Mouse (Mus musculus) hindbrain, embryonic 10.5 days (tissue): ENCODE measurements around the gene Scel. TPM values are rescaled to one million over a fixed set of nuclear protein-coding genes. Genes with fewer than 3 reads are reported as not detected.
"Not testable (repeated sequence)": the region's sequence is repeated elsewhere in the genome, so short reads cannot be mapped to it uniquely, and the experiment has no call there.

Experiments used
- DNase-seq: peaks from one replicate; pipeline ENCODE4 v3.0.0-alpha.2; 2017; ENCODE audit warnings: low spot score
- H3K27ac ChIP-seq: fragments of 300-500 bp; sonication (generic); 2 replicates; pipeline ENCODE4 v1.5.1; 2016; ENCODE audit warnings: mild to moderate bottlenecking, moderate library complexity
- H3K27me3 ChIP-seq: fragments of 300-500 bp; sonication (generic); 2 replicates; pipeline ENCODE4 v1.6.1; 2016; ENCODE audit warnings: mild to moderate bottlenecking; ENCODE audit not compliant: poor library complexity, insufficient read depth, severe bottlenecking
- H3K36me3 ChIP-seq: fragments of 300-500 bp; sonication (generic); 2 replicates; pipeline ENCODE4 v1.6.1; 2016; ENCODE audit warnings: mild to moderate bottlenecking, moderate library complexity
- H3K4me1 ChIP-seq: fragments of 300-500 bp; sonication (generic); replicated peaks from 2 replicates; pipeline ENCODE4 v1.6.1; 2016; ENCODE audit warnings: mild to moderate bottlenecking
- H3K4me3 ChIP-seq: fragments of 300-500 bp; sonication (generic); 2 replicates; pipeline ENCODE4 v1.5.1; 2016; ENCODE audit warnings: mild to moderate bottlenecking, moderate library complexity
- H3K9me3 ChIP-seq: fragments of 300-500 bp; sonication (generic); 2 replicates; pipeline ENCODE4 v1.6.1; 2016; ENCODE audit warnings: mild to moderate bottlenecking, moderate library complexity
- whole genome bisulfite sequencing: fragments of 180-500 bp; shearing (Covaris S2); methylation state at CpG from one replicate; pipeline ENCODE4 v1.1.7; 2016; 5-methylcytosine and 5-hydroxymethylcytosine counted together
- polyA plus RNA-seq: library from polyadenylated mRNA; unstranded; fragments of >200 nt; fragmentation: Nextera tagmentation; extraction: Ambion mirVana; gene quantifications from 2 replicates; pipeline ENCODE4 v1.2.1, GENCODE M21; 2016

Gene Scel
- 0.16 and 0.24 TPM in 2 replicates for polyA plus RNA-seq

DNA sequence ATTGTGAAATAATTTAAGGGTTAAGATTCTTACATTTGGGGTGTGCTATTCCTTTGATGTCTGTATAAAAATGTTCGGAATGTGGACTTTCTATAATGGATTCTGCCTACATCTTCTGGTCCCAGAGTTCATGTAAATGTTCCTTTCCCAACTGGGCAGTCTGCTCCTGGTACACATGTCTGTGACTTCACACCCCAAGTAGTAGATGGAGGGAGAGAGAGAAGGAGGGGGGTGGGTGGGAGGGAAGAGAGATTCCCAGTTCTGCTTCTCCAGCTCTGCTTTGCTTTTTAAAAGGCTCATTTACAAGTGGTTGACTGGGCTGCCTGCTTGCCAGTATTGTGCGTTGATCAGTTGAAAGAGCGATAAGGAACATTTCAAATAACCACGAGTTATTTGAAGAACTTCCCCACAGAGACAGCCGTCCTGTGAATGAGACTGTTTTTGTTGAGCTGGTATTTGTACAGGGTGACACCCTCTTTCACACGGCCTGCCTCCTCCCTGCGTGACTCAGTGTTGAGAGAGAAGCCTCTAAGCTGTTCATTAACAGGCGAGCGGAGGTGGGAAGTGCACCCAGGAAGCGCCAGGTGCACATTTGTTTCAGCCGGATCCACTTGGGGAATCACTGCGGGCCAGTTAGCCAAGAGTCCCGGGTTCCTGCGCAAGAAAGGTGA is at the start of gene Scel:
TSS of gene Scel (plus strand) at position 541 of the 671 bp plus-strand sequence.
- Histone ChIP-seq H3K27ac (peak within 1 kb of the TSS; percentile 50; the same call in 1 of the 2 replicates), H3K9me3 (no peaks in the 10 kb centered on the region), H3K4me3 (peak within 1 kb of the TSS; percentile 7; the same call in 1 of the 2 replicates), H3K27me3 (no peaks in the 10 kb centered on the region), H3K4me1 (peaks cover 14% of the 10 kb centered on the region), H3K36me3 (no peaks in the 10 kb centered on the region)
- no peak for DNase-seq
- WGBS: 18% methylated on average over 14 of the region's 14 CpGs

GRCm38 (mm10) chr14:103468691-103469463 is 44.3 kb upstream of the Scel start:
- 88% methylated on average over 12 of the region's 12 CpGs for WGBS
- Histone ChIP-seq H3K27ac (no peak overlapping the region), H3K27me3 (no peaks in the 10 kb centered on the region), H3K36me3 (no peaks in the 10 kb centered on the region), H3K4me3 (no peak overlapping the region), H3K4me1 (peaks cover 14% of the 10 kb centered on the region), H3K9me3 (no peaks in the 10 kb centered on the region)
- no peak for DNase-seq

GRCm38 (mm10) chr14:103469464-103470015 is 43.6 kb upstream of the Scel start:
- Histone ChIP-seq H3K4me1 (peaks cover 14% of the 10 kb centered on the region), H3K4me3 (no peak overlapping the region), H3K27me3 (no peaks in the 10 kb centered on the region), H3K9me3 (no peaks in the 10 kb centered on the region), H3K36me3 (no peaks in the 10 kb centered on the region), H3K27ac (no peak overlapping the region)
- WGBS: 71% methylated on average over 12 of the region's 12 CpGs
- no peak for DNase-seq

- Histone ChIP-seq H3K27me3 (no peaks in the 10 kb centered on the region), H3K27ac (peak overlapping the region; percentile 29; the same call in 1 of the 2 replicates), H3K36me3 (no peaks in the 10 kb centered on the region), H3K4me3 (no peak overlapping the region), H3K4me1 (peaks cover 21% of the 10 kb centered on the region), H3K9me3 (no peaks in the 10 kb centered on the region)
- 54% methylated on average over 3 of the region's 3 CpGs for WGBS
- DNase-seq: no peak
Measured at GRCm38 (mm10) chr14:103471074-103471778, 41.9 kb upstream of the Scel start.

- Histone ChIP-seq H3K27me3 (no peaks in the 10 kb centered on the region), H3K27ac (peak overlapping the region; percentile 29; the same call in 1 of the 2 replicates), H3K9me3 (no peaks in the 10 kb centered on the region), H3K36me3 (no peaks in the 10 kb centered on the region), H3K4me3 (no peak overlapping the region), H3K4me1 (peaks cover 21% of the 10 kb centered on the region)
- no peak for DNase-seq
- 62% methylated on average over 7 of the region's 7 CpGs for WGBS
Measured at GRCm38 (mm10) chr14:103471806-103472553, 41.2 kb upstream of the Scel start.

GRCm38 (mm10) chr14:103472554-103472905 is 40.6 kb upstream of the Scel start:
- 86% methylated on average over 2 of the region's 2 CpGs for whole genome bisulfite sequencing

GRCm38 (mm10) chr14:103475312-103475711 is 37.8 kb upstream of the Scel start:
- H3K9me3 ChIP-seq: no peaks in the 10 kb centered on the region
- WGBS: 70% methylated on average over 7 of the region's 7 CpGs
- DNase-seq: no peak
- H3K36me3 ChIP-seq: no peaks in the 10 kb centered on the region
- no peak overlapping the region for H3K4me3 ChIP-seq
- no peaks in the 10 kb centered on the region for H3K27me3 ChIP-seq
- H3K4me1 ChIP-seq: peaks cover 21% of the 10 kb centered on the region
- no peak overlapping the region for H3K27ac ChIP-seq

More at GRCm38 (mm10) chr14:103472554-103472905, 40.6 kb upstream of the Scel start:
- H3K9me3 ChIP-seq: no peaks in the 10 kb centered on the region
- no peak overlapping the region for H3K4me3 ChIP-seq
- H3K27ac ChIP-seq: no peak overlapping the region
- no peak for DNase-seq
- no peaks in the 10 kb centered on the region for H3K27me3 ChIP-seq
- no peaks in the 10 kb centered on the region for H3K36me3 ChIP-seq
- peaks cover 21% of the 10 kb centered on the region for H3K4me1 ChIP-seq

DNA sequence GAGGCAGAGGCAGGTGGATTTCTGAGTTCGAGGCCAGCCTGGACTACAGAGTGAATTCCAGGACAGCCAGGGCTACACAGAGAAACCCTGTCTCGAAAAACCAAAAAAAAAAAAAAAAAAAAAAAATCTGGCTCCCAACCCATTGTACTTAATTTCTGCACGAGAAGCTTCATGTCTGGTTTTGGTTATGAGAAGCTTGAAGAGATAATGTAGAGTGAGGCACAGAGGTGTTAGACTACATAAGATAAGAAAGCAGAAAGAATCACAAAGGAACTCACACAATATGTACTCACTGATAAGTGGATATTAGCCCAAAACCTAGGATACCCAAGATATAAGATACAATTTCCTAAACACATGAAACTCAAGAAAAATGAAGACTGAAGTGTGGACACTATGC is 36.9 kb upstream of the Scel start:
- 76% methylated on average over 3 of the region's 3 CpGs for WGBS

DNA sequence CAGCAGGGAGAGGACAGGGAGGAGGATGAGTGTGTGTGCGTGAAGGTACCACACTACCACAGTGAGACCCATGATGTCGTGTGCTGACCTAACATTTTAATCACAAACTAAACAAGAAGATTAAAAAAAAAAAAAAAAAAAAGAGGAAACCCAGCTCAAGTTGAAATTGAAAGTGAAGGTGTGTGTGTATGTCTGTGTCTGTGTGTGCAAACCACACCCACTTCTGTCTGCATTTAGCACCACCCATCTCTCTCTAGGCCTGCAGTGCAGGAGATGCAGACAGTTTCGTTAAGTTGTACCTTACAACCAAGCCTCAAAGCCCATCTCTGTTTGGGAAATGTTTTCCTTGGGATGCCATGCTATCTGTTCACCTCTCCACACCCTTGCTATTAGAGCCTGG is 35.9 kb upstream of the Scel start:
- no peak for DNase-seq
- WGBS: 88% methylated on average over 3 of the region's 3 CpGs
- Histone ChIP-seq H3K4me1 (peaks cover 7% of the 10 kb centered on the region; the same call in 1 of the 2 replicates), H3K9me3 (no peaks in the 10 kb centered on the region), H3K4me3 (no peak overlapping the region), H3K27ac (no peak overlapping the region), H3K36me3 (no peaks in the 10 kb centered on the region), H3K27me3 (no peaks in the 10 kb centered on the region)

More for the DNA sequence above, 36.9 kb upstream of the Scel start:
- not testable (repeated sequence) for H3K36me3 ChIP-seq, H3K9me3 ChIP-seq, H3K4me3 ChIP-seq, H3K27me3 ChIP-seq, H3K27ac ChIP-seq, DNase-seq
- peaks cover 17% of the 10 kb centered on the region for H3K4me1 ChIP-seq

DNA sequence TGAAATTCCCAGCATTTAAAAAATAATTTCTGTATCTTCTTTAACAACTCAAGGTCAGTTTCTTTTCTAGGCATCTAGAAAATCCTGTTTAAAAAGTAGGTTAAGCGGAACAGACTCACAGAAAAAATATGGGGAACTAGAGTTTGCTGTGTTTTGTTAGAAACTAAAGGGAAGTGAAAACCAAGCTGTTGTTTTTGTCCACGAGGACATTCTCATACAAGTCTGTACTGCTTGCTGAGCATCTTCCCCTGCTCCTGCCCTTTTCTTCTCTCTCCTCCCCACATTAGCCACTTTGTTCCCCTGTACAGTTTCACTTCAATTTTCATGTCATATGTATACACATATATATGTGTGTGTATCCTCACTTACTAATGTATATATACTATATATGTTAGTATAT is 35.2 kb upstream of the Scel start:
- WGBS: 85% methylated on average over 2 of the region's 2 CpGs
- H3K4me1 ChIP-seq: peaks cover 7% of the 10 kb centered on the region; the same call in 1 of the 2 replicates
- no peaks in the 10 kb centered on the region for H3K9me3 ChIP-seq
- DNase-seq: no peak
- no peaks in the 10 kb centered on the region for H3K36me3 ChIP-seq
- H3K4me3 ChIP-seq: no peak overlapping the region
- no peaks in the 10 kb centered on the region for H3K27me3 ChIP-seq
- no peak overlapping the region for H3K27ac ChIP-seq

GRCm38 (mm10) chr14:103479446-103479845 is 33.7 kb upstream of the Scel start:
- no peak overlapping the region for H3K4me3 ChIP-seq
- WGBS: 60% methylated on average over 7 of the region's 7 CpGs
- peaks cover 7% of the 10 kb centered on the region; the same call in 1 of the 2 replicates for H3K4me1 ChIP-seq

GRCm38 (mm10) chr14:103481514-103481913 is 31.6 kb upstream of the Scel start:
- WGBS: 87% methylated on average over 7 of the region's 7 CpGs
- H3K9me3 ChIP-seq: no peaks in the 10 kb centered on the region
- no peak overlapping the region for H3K27ac ChIP-seq
- H3K4me3 ChIP-seq: no peak overlapping the region
- no peaks in the 10 kb centered on the region for H3K36me3 ChIP-seq
- H3K27me3 ChIP-seq: no peaks in the 10 kb centered on the region
- no peak for DNase-seq
- H3K4me1 ChIP-seq: no peaks in the 10 kb centered on the region

More at GRCm38 (mm10) chr14:103479446-103479845, 33.7 kb upstream of the Scel start:
- Histone ChIP-seq H3K9me3 (no peaks in the 10 kb centered on the region), H3K27ac (no peak overlapping the region), H3K27me3 (no peaks in the 10 kb centered on the region), H3K36me3 (no peaks in the 10 kb centered on the region)
- DNase-seq: no peak
